Mouse (Mus musculus): Measurements from ENCODE around the gene Klhl29.

Gene Klhl29

GRCm38 (mm10) chr12:5375616-5376461 is at the start of gene Klhl29:
TSS of gene Klhl29 (minus strand) at chr12:5375682.
- in situ Hi-C loops (cut with MboI, MseI): no loop called here

- in situ Hi-C loops (cut with MboI, MseI): no loop called here
Measured at GRCm38 (mm10) chr12:5425276-5425675, 49.8 kb upstream of the Klhl29 start.

- in situ Hi-C loops (cut with MboI, MseI): no loop called here
Measured at GRCm38 (mm10) chr12:5415806-5416205, 40.3 kb upstream of the Klhl29 start.

GRCm38 (mm10) chr12:5413976-5414375 is 38.5 kb upstream of the Klhl29 start:
- in situ Hi-C loops (cut with MboI, MseI): no loop called here

- in situ Hi-C loops (cut with MboI, MseI): no loop called here
Measured at GRCm38 (mm10) chr12:5411761-5412537, 36.5 kb upstream of the Klhl29 start.

GRCm38 (mm10) chr12:5411346-5411745 is 35.9 kb upstream of the Klhl29 start:
- in situ Hi-C loops (cut with MboI, MseI): no loop called here

GRCm38 (mm10) chr12:5410391-5411115 is 35.1 kb upstream of the Klhl29 start:
- in situ Hi-C loops (cut with MboI, MseI): no loop called here

- in situ Hi-C loops (cut with MboI, MseI): no loop called here
Measured at GRCm38 (mm10) chr12:5407175-5407574, 31.7 kb upstream of the Klhl29 start.

GRCm38 (mm10) chr12:5397423-5397822 is 21.9 kb upstream of the Klhl29 start:
- in situ Hi-C loops (cut with MboI, MseI): no loop called here

GRCm38 (mm10) chr12:5395188-5395587 is 19.7 kb upstream of the Klhl29 start:
- in situ Hi-C loops (cut with MboI, MseI): no loop called here

- in situ Hi-C loops (cut with MboI, MseI): no loop called here
Measured at GRCm38 (mm10) chr12:5387112-5387511, 11.6 kb upstream of the Klhl29 start.

- in situ Hi-C loops (cut with MboI, MseI): no loop called here
Measured at GRCm38 (mm10) chr12:5386688-5387087, 11.2 kb upstream of the Klhl29 start.

- in situ Hi-C loops (cut with MboI, MseI): no loop called here
Measured at GRCm38 (mm10) chr12:5381694-5382093, 6.2 kb upstream of the Klhl29 start.

GRCm38 (mm10) chr12:5374684-5375615 is 532 bp downstream of the Klhl29 start:
- in situ Hi-C loops (cut with MboI, MseI): no loop called here

GRCm38 (mm10) chr12:5374196-5374683 is 1.2 kb downstream of the Klhl29 start:
- in situ Hi-C loops (cut with MboI, MseI): no loop called here

GRCm38 (mm10) chr12:5373641-5374195 is 1.8 kb downstream of the Klhl29 start:
- in situ Hi-C loops (cut with MboI, MseI): no loop called here

- in situ Hi-C loops (cut with MboI, MseI): no loop called here
Measured at GRCm38 (mm10) chr12:5369396-5369795, 6.1 kb downstream of the Klhl29 start.

- in situ Hi-C loops (cut with MboI, MseI): no loop called here
Measured at GRCm38 (mm10) chr12:5364836-5365235, 10.6 kb downstream of the Klhl29 start.

GRCm38 (mm10) chr12:5363961-5364634 is 11.4 kb downstream of the Klhl29 start:
- in situ Hi-C loops (cut with MboI, MseI): no loop called here

- in situ Hi-C loops (cut with MboI, MseI): no loop called here
Measured at GRCm38 (mm10) chr12:5359065-5359464, 16.4 kb downstream of the Klhl29 start.

Data from T-helper 17 cell (primary cell).